Mouse (Mus musculus) frontal cortex, postnatal 14 days (tissue): ENCODE results near the gene E130218I03Rik.
A peak's percentile ranks its signal among the peaks of the same experiment; 100 is the strongest.

Source experiments
- DNase-seq, 2 experiments: peaks; one replicate each; pipeline ENCODE4 v3.0.0; 2022; ENCODE audit warnings: low spot score in 2 of 2

The E130218I03Rik gene

DNA sequence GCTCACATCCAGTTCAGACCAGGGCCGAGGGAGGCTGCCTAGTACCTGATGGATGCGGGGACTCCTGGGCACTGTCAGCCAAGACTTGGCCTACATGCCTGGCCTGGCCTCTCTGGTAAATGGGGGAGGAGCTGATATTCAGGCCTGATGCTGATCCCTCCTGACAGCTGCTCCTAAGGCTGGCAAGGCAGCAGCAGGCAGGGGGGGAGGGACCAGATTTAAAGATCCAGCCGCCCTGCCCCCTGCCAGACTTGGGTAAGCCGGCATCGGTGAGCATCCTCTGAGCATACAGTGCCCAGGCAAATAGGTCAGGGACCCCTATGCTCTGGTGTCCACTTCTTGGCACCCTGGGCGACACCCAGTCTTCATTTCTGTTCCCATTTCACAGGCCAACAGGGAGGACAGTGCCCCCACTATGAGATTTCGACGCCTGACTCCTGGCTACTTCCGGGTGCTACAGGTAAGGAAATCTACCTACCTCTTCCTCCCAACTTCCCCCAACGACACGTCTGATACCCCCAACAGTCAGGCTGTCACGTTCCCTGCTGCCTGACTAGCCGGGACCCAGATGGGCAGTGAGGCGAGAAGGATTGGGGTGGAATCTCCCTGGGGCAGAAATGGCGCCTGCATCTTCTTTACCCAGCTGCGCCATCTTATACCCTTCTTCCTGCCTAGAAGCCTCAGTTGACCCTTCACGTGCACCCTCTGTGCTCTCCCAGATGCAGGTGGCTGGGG, at the start of gene E130218I03Rik:
TSS of gene E130218I03Rik (plus strand) at position 147 of the 735 bp plus-strand sequence.
- no peak for DNase-seq

DNA sequence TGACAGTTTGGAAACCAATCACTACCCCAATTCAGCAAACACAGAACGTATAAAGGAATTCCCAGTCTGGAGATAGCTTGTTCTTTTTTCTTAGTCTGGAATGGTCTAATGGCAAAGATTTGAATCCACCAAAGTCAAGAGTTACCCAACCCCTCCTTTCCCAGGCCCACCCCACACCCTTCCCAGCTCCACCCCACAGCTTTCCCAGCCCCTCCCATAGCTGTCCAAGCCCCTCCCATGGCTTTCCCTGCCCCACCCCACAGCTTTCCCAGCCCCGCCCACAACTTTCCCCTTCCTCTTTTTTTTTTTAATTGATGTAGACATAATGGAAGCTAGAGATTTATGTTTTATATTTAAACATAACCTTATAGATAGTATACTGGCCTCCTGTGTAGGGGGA, 44.1 kb upstream of the E130218I03Rik start:
- no peak for DNase-seq

DNA sequence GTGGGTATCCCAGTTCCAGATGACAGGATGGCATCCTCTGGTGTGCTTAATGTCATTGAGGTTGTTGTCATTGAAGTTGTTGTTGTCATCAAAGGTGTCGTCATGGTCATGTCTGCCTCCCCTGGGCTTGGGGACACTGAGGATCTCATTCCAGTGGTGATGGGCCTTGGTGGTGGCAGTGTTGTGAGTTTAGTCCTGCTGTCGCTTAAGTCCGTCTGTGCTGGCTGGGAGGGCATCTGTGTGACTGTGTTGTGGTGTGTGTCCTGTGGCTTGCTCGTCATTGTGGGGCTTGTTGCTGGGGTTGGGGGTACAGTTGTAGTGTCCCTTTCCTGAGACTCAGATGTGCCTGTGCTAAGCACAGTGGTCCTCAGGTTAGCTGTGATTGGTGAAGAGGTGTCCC, 40.6 kb upstream of the E130218I03Rik start, which contains the start of gene Gm7534:
TSS of gene Gm7534 (minus strand) at position 101 of the 400 bp plus-strand sequence.
- DNase-seq = no peak

DNA sequence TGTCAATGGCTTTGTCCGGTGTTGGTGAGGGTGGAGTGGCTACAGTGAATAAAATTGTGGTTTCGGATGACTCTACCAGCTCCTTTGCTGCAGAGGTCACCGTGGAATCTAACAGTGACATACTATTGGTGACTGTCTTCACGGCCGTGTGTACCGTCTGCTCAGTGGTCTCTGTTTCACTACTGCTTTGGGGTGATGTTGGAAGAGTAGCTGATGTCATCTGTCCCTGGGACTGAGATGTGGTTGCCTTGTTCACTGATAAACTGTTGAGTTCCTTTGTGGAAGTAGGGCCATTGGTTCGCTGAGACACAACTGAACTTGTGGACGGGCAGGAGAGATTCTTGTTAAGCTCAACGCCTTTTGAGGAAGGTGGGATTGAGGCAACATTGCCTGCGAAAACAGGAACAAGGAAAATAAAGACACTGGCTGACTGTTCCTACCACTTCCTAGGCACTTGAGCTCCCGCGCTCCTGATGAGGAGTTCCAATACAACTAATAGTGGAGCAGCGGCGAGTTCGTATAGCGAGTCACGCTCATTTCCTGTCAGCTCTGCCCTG, 40.0 kb upstream of the E130218I03Rik start:
- DNase-seq = no peak

DNA sequence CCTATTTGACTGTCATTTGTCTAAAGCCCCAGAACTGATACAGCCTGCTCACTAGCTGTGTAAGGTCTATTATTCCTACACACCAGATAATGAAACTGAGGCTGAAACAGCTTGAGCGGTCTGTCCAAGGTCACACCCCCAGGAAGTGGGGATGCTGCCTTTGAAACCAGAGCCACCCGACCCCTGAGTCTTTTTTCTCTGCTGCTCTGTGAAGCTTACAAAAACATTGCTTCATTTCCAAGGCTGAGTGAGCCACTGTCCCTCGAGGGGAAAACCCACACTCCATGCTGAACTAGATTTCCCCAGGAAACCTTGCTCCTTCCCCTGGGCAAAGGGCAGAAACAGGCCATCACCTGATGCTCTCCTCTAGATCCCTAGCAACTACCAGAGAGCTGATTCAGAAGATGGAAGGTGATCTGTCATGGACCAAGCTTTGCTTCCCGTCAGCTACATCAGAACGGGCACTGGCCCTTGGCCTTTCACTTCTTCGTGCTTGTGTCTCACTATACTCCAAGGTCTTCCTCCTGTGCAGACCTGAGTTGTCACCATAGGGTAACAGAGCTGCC, 36.9 kb upstream of the E130218I03Rik start:
- DNase-seq = no peak

DNA sequence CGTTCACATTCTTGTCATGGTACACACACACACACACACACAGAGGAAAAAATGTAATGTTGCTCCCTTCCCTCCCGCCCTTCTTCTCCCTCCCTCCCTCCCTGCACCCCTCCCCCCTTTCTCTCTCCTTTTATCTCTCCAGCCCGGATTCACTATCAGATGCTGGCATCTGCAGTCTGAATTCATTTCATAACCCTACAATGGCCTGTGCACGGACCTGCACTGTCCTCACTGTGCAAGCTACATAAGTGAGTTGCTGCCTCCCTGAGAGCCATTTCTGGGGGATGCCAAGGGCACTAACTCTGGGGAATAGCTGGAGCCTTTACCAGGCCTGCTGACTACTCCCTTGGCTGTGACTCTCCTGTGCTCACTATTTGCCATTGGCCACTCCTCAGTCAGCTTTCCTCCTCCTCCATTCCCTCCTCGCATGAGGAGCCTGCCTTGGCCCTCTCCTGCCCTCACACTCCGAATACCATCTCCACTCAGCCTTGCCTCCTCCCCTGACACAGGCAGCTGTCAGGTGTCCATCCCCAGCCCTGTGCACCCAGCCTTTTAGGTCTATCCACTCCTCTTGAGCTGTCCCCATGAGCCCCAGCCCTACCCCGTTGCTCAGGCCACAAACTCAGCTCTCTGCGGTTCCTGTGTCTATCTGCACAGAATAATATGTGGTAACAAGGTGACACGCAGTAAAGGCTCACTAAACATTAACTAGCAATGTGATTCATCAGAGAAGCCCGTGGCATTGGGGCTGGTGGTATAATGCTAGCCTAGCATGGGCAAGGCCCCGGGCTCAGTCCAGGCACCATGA, 20.5 kb upstream of the E130218I03Rik start:
- no peak for DNase-seq

DNA sequence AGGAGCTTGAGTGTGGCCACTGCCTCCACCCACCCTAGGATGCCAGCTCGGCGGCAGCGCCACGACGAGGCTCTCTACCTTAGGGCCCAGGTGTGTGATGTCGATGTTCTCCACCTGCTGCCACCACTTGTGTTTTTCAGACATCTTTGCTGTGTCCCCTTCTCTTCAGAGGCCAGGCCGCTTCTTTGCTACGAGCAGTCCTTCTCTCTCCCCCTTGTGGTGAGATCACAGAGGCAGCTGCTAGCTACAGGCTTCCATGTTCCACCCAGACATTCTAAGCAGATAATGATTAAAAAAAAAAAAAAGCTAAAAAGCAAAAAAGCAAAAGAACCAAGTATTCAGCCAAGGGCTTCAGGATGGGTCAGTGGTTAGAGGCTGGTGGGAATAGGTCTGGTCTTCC, 16.3 kb upstream of the E130218I03Rik start, which contains the start of gene Catsper4:
TSS of gene Catsper4 (minus strand) at position 190 of the 400 bp plus-strand sequence.
- no peak for DNase-seq

DNA sequence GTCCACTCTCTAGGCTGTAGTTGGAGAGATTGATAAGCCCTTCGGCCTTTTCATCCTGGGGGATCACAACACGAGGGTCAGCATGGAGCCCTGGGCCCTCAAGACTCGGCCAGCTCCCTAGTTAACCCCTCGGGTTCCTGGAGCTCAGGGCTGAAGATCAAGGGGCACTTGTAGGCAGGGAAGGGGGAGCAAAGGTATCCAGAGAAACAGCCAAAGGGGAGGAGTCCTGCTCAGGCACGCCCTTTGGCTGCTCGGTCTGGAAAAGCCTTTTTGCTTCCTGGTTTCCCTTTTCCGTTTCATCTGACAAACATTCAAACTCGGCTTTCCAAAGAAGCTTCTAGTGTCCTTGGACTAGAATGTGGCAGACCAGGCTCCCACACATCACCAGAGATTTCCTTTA, 13.0 kb upstream of the E130218I03Rik start:
- no peak for DNase-seq

DNA sequence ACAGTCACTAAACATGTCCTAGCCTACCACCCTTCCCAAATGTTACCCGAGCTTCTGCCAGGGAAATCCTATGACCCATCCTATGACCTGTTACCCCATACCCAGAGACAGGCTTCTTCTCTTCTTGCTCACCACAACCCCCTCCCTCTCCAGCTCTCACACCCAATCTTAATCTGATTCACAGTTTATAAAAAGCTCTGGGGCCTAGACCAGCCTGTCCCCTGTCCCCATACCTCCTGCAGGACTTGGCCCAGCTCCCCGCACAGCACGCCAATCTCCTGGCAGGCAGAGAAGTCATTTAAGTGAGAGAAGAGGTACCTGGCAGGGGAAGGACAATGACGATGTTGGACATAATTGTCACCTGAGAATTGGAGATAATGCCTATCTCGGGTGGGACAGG, 8.6 kb upstream of the E130218I03Rik start:
- DNase-seq = no peak

DNA sequence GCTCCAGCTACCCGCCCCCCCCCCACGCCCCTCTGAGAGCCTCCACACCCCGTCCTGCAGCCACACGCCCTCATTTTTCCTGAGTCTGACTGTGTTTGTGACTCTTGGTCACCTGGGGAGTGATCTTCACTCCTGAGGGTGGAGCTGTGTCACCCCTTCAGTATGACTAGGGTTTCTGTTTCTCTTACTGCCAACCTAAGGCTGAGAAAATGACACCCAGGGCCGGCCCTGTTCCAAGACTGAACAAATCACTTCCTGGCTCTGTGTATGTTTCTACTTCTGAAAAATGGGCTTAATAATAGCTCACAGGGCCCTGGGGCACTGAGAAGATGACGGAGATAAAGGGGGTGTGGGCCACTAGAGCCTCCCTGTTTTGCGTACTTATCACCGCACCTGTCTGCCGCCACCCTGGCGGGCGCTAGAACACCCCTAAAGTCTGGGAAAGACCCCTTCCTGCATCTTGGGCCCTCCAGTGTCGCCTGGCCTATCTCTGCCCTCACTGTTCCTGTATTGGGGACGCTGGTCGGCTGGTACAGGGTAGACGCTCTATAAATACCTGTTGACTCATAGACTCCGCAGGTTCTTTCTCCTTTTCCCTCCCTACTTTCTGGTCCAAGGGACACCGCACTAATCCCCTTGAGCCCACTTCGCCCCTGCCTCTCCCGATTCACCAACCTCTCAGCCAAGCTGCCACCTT, 5.7 kb upstream of the E130218I03Rik start:
- no peak for DNase-seq

DNA sequence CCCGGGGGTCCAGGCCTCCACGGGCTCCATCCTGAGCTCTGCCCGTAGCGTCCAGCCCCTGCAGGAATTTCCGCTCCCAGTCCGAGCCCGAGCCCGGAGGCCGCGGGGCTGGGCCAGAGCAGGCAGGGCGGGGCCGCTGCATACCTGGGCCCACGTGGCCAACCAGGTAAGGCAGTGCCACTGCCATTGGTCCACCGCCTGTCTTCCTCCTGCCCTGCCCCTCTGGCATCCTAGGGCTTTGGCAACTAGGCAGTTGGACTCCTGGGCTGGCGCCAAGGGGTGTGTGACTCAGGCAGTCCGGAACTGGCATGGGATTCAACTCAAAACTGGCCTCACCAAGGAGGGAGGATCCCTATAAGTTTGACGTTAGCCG, 5.2 kb upstream of the E130218I03Rik start, which contains the start of gene Cnksr1:
TSS of gene Cnksr1 (minus strand) at position 121 of the 373 bp plus-strand sequence.
- no peak for DNase-seq

DNA sequence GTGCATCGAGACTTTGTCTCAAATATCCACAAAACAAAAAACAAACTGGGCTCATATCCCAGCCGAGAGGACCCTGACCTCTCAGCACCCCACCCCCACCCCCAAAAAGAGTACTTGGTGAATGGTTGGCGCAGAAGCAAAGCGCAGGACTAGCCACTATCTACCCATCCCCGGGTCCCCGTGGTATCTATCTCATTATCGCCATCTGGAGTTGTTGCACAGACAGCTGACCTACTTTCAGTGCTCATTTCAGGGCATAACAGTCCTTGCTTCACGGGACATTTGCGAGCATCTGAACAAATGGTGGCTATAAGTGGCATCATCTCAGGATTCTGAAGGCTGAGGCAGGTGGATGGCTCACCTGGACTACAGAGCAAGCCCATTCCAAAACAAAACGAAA, 4.8 kb upstream of the E130218I03Rik start:
- no peak for DNase-seq

DNA sequence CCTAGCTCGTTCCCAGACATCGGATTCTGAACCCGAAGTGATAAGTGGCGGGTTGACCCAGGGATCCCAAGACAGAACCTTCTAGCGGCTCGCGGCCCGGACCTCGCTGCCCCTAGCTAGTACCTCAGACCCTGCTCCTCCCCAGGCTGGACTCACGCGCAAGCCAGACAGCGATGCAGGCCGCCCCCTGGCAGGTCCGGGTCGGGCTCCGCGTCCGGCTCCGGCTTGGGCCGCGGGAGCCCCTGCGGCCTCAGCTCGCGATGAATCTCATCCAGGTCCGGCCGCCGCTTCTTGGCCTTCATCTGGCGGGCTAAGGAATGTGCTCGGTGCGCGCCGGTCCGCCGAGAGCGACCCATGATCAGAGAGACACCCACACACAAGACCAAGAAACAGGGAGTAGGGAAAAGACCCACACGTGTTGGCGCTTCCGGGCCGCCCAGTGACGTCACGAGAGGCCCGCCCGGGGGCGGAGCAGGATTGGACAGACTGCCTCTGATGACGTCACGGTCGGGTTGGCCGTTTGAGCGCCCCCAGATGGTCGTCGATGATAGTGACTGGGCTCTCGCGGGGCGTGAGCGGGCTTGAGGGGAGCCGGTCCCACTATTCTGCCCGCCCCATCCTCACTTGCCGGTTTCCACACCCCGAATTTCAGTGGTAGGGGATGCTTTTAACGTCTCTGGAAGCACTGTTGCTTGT, 1.8 kb downstream of the E130218I03Rik start, which contains the start of gene Zfp593:
TSS of gene Zfp593 (minus strand) at position 445 of the 696 bp plus-strand sequence.
- peak; percentile 89 to 95 for DNase-seq

DNA sequence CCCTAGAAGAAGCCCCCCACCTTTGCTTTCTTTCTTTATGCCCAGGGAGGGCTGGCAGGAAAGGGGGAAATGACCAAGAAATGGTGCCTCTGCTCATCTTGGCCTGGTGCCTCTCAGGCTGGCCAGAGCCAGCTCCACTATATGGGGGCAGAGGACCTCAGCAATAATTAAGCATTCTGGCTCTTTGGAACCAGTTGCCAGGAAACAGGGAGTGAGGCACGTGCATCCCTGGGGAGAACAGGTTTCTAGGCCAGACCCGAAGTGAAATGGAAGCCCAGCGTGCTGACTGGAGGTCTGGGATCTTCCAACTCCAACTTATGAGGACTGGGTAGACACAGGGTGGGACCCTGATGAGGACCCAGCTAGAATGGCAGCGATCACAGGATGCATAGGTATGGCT, 2.8 kb downstream of the E130218I03Rik start:
- DNase-seq = no peak

DNA sequence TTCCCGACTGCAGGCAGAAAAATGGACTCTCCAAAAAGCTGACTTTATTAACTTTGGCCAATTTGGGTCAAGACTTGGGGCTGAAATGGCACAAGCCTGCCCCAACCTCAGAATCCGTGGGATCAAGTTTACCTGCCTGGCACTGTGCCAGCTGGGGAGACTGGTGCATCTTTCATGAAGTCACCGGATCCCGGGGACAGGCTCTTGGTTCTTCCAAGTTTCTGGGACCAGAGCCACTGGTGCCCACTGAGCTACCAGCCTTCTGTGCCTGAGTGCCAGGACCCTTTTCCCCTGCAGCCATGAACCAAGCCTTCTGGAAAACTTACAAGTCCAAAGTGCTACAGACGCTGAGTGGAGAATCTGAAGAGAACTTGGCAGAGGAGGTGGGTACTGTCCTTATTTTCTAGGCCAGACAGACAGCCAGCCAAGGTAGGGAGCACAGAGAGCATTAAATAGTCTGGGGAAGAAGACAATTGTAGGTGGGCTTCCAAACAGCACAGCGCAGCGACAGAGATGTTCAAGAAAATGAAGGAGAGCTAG, 3.3 kb downstream of the E130218I03Rik start, which contains the start of gene Gm30191:
TSS of gene Gm30191 (plus strand) at position 217 of the 540 bp plus-strand sequence.
- no peak for DNase-seq

DNA sequence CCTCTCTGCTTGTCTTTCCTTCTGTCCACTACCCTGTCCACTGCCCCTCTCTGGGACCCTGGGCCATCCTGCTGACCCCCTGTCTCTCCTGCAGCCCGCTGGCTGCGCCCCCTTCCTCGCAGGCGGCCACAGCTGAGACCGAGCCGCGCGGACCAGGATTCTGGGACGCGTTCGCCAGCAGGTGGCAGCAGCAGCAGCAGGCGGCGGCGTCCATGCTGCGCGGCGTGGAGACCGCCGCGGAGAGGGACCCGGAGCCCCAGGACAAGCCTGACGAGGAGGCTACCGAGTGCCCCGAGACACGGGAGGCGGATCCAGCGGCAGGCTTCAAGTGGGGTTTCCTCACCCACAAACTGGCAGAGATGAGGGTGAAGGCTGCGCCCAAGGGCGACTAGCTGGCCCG, 6.2 kb downstream of the E130218I03Rik start:
- DNase-seq = peak in 1 of 2 experiments; percentile 60

DNA sequence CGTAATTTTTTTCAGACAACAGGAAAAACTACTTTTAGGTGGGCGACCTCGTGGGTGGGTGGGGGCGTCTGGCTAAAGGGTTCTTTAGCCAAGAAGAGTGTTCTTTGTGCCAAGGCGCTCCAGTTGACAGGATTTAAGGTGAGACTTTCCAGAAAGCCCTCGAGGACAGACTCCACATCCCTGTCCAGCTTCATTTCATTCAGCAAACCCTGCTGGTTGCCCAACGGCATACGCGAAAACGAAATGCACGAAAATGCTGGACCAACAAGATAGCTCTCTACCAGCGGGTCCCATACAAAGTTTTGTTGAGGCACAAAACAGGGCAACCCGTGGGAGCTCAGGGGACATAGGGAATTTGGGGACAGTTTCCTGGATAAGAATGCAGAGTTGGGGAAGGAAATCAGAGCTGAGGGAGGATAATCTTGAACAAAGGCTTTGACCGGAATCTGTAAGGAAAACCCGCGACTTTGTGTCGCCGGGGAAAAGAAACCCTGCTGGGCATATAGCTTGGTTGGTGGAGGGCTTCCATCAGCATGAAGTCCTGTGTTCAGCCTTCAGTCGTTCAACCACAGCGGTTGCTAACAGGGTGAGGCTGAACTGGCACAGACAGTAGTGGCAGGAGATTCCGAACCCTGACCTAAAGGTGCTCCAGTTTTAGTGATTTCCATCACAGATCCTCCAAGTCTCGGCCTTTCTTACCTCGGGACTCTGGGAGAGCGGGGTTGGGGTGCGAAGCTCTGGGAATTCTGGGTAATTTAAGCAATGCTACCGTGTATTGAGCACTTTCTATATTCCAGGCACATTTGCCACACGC, 6.9 kb downstream of the E130218I03Rik start:
- no peak for DNase-seq

DNA sequence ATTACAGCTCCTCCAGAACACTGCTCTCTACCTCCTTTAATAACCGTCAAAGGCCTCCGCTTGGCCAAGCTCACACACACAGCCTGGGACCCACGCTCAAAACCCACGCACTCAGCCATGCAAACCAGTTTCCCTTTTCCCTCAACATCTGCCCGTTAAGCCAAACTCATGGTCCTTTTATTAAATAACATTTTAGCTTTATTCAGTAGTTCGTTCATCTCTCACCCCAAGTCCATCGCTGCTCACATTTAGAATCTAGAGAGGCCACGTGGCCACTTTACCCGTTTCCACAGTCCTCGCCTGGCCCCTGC, 7.4 kb downstream of the E130218I03Rik start:
- no peak for DNase-seq

DNA sequence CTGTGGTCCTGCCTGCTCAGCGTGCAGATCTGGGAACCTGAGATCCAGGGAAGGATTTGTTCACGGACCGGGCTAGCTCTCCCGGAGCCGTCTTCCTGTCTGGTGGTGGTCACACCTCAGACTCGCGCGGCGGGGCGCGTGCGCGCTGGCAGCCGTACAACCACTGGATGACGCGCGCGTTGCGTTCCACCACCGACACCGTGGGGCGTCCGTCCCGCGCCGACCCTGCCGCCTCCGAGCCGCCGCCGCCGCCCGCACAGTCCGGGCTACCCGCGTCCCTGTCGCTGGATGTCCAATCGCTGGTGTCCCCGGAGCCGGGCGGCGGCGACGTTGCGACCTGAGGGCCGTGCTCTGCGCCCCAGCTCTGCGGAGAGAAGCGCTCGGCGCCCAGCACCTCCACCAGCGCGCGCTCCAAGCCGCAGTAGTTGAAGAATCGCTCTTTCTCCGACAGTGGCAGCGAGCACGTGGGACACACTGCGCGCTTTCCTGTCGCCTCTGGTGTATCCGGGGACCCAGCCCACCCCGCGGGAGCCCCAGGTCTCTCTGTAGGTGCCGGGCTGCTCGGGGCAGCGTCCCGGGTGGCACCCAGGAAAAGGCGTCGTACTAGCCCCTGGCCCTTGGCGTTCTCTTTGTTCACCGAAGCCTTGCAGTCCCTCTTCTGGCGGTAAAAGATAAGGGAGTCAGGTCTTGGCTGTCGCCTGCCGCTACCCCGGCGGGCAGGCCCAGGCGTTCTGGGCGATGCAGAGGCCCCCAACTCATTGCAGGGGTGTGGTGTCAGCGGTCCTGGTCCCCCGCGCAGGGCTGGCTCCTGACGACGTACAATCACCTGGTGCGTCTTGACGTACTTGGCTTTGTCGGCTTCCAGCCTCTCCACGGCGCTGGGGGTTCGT, 8.0 kb downstream of the E130218I03Rik start:
- peak in 1 of 2 experiments; percentile 34 for DNase-seq
